Mouse (Mus musculus) embryo, embryonic 11 days (tissue): ENCODE measurements around the gene Atp13a4.

Experiments used
- DNase-seq: peaks from one replicate; pipeline ENCODE4 v3.0.0-alpha.2; 2015

Atp13a4 gene

DNA sequence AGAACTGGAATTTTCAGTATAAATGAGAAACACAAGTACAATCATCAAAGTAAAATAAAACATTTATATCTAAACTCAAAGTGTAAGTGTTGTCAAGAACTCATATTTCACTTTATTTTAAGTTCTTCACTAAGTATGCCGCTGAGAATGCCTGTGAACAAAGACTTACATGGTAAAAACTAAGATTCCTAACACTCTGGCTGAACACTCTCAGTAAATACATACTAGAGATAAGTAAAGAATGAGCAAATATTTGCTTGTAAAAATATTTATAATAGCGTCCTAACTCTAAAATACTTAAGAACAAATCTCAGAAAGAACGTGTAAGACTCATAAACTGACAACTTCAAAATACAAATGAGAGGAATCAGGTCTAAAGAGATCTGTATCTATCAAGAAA lies 80.9 kb downstream of the Atp13a4 start:
- no peak for DNase-seq

DNA sequence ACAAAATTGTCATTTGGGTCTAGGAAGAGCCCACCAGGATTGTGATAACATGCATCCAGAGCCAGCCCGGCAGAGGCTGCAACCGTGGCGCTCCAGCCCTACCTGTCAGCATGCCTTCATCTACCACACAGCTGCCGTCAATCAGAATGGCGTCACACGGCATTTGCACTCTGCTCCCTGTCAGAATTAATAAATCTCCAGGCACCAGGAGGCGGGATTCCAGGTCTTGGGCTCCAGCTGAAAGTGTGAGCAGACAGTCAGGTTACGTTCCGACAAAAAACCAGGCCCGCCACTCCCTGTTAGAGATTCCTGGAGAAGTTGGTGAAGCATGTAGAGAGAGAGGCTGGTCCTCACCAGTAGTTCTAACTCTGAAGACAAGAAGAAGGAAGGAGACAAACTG lies 85.3 kb downstream of the Atp13a4 start:
- no peak for DNase-seq

DNA sequence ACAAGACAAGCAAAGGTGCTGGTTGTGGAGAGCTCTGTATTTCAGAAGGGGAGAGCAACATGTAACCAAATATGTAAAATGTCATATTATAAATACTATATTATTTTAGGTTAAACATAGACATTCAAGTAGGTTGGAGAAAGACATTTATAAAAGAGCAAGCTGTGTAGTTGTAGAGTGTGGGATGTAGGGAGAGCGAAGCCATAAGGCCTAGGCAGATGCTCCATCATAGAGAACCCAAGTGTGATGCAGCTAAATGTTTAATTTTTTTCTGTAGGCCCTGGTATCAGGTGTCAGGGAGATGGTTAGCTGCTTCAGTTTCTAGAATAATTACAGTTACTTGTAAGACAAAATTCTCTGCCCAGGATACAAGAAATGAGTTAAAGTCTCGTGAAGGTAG lies 87.8 kb downstream of the Atp13a4 start:
- no peak for DNase-seq

DNA sequence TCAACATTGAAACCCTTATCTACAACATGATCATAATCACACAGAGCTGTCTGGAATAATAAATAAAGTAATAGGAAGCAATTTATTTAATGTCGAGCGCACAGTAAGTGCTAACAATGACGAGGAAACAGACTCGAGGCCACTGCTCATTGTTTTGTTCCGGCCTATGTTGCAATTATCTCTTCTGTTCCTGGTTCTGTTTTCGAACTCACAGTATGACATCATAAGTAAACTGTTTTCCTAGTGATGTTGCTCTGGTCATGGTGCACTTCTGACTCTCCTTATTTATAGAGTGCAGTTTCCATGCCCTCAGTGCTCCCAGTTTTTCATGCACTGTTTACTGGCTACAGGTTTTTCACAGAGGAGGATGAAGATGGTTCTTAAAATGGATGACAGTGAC lies 91.4 kb downstream of the Atp13a4 start:
- no peak for DNase-seq

DNA sequence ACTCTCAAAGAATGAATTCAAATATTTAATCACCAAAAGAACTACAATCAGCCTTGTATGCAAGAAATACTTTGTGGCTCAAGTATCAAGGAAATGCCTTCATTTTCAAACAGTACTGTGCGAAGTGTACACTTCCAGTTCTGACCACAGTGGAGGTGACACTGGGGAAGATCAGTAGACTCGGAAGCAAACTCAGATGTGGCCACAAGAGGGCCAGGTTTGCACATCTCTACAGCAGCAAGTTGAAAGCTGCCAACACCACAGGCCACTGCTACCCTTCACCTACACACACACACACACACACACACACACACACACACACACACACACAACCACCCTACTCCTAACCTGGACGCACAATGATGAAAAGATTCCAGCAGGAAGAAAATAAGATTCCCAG lies 93.0 kb downstream of the Atp13a4 start:
- DNase-seq, result peak; percentile 62

DNA sequence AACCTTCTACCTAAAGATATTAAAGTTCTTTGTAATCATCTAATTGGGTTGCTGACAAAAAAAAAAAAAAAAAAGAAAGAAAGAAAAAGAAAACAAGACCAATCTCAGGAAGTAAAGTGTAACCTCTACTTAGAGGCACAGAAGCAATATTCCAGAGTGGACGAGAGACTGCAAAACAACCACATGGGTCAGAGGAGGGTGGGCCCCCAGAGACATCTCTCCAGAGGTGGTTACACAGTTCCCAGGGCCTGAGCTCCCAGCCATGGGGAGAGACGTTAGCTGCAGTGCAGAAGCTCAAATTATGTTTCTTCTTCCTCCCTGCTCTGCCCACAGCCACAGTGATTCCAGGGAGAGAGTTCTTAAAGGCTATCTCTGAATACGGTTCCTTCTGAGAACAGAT lies 102.5 kb downstream of the Atp13a4 start:
- DNase-seq, result no peak

DNA sequence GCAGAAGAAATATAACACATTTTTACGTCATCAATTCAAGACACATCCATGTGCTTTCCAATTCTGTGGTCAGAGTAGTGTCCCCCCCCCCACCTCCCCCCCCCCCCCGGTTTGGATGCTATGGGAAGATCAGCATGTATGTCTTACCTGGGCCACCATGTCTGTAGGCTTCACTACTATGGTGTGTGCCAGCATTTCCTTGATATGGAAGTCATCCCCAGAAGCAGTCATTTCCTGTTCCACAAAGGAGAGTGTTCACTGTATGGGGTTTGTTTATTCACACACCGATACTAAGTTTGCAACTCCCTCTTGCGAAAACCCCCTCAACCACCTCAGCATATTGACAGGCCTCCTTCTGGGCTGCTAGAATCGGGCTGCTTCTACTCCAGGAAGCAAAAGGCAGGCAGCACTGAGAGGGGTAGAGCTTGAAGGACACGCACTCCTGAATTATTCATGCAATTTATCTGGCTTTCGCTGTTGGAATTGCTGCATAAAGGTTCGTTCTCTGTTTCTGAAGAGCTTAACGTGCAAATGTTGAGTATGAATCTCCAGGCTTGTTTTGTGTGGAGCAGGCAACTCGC lies 103.2 kb downstream of the Atp13a4 start:
- no peak for DNase-seq

DNA sequence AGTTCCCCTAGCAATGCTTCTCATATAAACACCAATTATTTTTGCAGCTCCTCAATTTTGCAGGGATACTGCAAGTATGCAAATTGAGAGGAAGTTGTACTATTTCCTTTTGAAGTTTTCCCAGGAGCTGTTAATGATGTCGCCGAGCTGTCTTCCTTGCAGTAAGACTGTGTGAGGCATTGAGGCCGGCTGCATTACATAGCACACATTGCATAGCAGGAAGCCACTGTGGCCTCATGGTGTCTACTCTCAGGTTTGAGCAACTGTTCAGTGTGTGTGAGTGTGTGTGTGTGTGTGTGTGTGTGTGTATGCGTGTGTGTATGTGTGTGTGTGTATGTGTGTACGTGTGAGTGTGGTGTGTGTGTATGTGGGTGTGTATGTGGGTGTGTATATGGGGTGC lies 106.6 kb downstream of the Atp13a4 start:
- DNase-seq, result no peak

DNA sequence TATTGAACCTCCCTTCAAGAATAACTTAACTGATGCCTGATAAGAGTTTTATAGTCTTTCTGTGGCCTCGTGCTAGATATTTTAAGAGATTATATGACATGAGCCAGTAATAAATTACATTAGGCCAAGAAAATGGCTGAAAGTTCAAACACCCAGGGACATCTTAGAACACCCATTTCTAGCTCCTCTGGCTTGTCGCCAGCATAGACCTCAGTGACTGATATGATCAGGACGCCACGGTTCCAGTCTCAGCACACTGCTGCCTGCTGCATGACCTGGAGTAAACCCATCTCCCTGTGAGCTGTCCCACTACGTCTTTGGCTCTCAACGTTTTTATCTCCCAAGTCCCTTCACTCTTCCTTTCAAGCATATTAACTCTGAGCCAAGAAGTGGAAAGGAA lies 108.9 kb downstream of the Atp13a4 start:
- DNase-seq, result no peak

DNA sequence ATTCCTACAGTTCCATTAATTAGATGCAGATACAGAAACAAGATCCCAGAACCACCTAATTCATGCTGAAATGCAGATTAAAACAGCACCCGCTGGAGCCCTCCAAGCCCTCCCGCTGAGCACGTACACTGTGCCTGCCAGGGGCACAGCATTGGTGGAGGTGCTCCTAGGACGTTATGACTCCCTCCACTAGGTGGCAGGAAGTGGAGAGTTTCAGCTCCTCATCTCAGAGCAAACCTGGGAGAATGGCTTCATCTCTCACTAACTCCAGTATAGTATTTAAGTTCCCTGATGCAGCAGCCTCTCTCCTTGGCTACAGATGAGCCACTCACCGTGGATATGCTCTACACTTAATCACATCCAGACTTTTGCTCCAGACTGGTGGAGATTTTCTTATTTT lies 110.0 kb downstream of the Atp13a4 start:
- peak; percentile 71 for DNase-seq

DNA sequence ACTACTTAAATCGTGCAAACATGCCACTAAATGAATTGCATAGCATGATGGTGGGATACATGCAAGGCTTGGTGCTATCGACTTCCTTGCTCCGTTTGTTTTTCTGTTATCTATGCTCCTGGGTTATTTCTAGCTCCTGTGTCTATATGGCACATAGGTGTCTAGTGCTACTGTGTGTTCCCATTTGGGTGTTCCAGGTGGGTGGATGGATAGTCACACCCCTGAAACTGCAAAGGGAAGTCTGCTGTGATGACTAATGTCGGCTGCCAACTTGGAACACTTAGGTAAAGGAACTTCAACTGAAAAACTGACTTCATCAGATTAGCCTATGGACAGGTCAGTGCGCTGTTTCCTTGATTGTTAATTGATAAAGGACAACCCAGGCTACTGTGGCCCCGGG lies 129.8 kb downstream of the Atp13a4 start:
- DNase-seq, result no peak

DNA sequence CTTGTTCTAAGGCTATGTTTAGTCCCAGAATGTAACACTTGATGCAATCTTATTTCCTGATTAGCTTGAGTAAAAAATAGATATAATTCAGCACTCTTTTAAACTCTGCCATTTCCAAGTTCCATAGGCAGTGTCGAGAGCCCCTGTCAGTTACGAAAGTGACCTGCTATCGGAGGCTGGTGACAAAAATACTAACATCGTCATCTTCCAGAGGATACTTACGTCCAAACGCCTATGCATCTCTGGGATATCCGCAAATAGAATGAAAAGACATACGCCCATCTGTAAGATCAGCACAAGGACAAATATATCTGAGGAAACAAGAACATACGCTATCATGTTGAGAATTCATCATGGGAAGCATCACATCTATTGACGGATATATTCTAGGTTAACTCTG lies 137.3 kb downstream of the Atp13a4 start:
- DNase-seq, result no peak

DNA sequence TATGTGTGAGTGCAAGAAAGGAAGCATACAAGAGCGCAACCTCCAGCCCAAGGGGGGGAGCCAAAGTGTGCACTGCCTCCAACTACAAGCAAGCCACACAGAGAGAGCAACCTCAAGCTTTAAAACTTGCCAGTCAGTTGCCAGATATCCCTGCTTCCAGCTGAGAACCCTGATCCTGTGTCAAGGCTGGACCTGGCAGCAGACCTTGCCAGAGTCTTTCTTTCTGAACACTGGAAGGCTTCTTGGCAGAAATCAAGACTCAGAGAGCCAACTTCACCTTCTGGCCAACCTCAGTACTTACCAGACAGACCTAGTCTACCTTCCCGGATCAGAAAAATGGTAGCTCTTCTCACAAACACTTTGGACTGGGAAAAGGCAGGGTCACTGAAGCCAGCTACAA lies 145.6 kb downstream of the Atp13a4 start:
- no peak for DNase-seq

DNA sequence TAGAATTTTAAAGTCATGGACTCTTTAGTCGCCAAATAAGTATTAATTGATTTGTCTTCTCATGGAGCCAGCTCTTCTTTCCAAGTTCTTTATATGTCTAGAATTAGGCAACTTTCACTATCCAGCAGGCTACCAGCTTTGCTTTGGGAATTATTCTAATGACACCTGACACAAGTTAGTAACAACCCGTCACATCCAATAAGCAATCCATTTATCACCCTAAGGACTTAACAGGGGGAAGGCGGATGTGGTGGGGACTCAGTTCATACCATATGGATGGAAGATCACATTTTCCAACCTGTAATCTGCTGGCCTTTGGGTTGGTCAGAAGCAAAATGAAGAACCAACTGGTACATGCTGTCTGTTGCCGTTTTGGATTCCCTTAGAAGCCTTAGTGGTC lies 159.9 kb downstream of the Atp13a4 start:
- no peak for DNase-seq

DNA sequence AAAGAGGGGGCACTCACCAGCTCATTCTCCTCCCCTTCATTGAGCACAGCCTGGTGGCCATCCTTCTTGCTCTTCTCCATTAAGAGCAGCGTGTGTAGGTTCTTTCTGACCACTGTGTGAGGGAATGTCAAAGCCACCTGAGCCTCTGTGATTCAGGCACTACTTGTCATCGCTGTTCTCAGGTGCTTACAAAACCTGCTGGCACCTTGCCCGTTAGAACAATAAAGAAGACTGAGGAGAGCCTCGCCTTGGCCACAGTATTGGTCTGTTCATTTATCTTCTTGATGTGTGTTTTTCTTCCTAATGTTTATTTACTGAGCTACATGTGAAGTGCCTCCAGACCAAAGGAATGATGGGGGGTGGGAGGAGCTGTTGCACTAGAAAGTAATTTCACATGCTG lies 166.2 kb downstream of the Atp13a4 start, which contains the start of gene Atp13a5:
Gene Atp13a5 (minus strand): TSS at position 275 of the 400 bp plus-strand sequence.
- DNase-seq, result no peak

DNA sequence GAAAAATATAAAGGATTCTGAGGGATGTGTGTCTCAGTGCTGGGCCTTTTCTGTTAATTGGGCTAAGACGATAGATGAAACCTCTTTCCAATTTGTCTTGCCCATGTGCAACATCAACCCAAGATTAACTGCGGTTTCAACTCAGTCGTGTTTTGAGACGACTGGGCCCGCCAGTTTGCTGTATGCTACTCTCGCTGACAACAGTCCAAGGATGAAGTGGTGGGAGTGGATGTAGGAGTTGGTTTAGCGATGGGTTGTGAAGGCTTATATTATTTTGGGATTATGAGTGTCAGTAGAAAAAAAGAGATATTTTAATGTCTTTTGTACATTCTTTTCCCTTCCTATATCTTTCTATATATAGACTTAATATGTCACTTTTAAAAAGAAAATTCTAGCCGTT lies 170.0 kb downstream of the Atp13a4 start:
- no peak for DNase-seq
